Mouse (Mus musculus): ENCODE results near the gene Scnn1b. TPM values are rescaled to one million over a fixed set of nuclear protein-coding genes. Genes with fewer than 3 reads are reported as not detected.

The Scnn1b gene
- total and polyA plus RNA-seq, 3 experiments: 0.04 TPM; not detected in 2

DNA sequence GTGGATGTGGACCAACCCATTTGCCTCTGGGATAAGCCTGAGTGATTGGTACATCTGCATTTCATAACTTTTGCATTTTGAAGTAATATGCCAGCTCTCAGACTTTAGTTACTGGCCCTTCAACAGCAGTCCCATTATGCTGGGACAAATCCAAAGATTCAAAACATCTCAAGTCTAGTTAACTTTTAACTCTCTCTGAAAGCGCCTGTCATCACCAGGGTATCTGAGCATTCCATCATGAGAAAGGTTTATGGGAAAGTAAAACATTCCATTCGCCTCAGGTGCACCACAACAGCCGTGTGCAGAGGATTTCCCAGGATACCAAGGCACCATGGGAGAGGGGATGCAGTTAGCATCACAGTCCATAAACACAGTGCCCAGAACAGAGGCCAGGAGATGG, 76.8 kb downstream of the Scnn1b start:
- H3K36me3 ChIP-seq (replicated peaks in 1 of 2; ENCODE audit: control insufficient read depth in 1 of 2, insufficient read depth in 1 of 2, low read length in 1 of 2): peaks cover 21 to 77% of the 10 kb centered on the region in 2 experiments
- H3K27me3 ChIP-seq (replicated peaks): no peaks in the 10 kb centered on the region
- no peak for DNase-seq (ENCODE audit: extremely low read depth)
- in situ Hi-C loops (cut with MboI; ENCODE audit: low pct_ligation_motif_present, low pct_unique_long_range_greater_than_20kb, low sequenced_read_pairs) (no loop called here), dilution Hi-C loops (cut with MboI; ENCODE audit: extremely low pct_ligation_motif_present, extremely low pct_unique_long_range_greater_than_20kb, low sequenced_read_pairs) (no loop called here)
- peaks cover 0 to 13% of the 10 kb centered on the region in 2 experiments; a peak in 1 of 4 replicates for H3K4me1 ChIP-seq (ENCODE audit: control insufficient read depth in 1 of 2, insufficient read depth in 2 of 2)
- TF ChIP-seq MXI1 (IDR thresholded peaks at IDR 0.05; ENCODE audit: low read depth, low read length): no peak
- TF ChIP-seq NELFE (IDR thresholded peaks at IDR 0.05; ENCODE audit: low read depth, low read length): no peak
- TF ChIP-seq UBTF (IDR thresholded peaks at IDR 0.05; ENCODE audit: low read depth, low read length): no peak
- TF ChIP-seq HCFC1 (IDR thresholded peaks at IDR 0.05; ENCODE audit: low read depth, low read length): no peak
- TF ChIP-seq ELF1 (IDR thresholded peaks at IDR 0.05; ENCODE audit: low read depth, low read length): no peak
- no peak for TF ChIP-seq SIN3A (IDR thresholded peaks at IDR 0.05; ENCODE audit: low read length)
- no peak for TF ChIP-seq ZKSCAN1 (IDR thresholded peaks at IDR 0.05; ENCODE audit: borderline replicate concordance, low read depth, low read length)
- TF ChIP-seq CHD2 (IDR thresholded peaks at IDR 0.05; ENCODE audit: low read length): no peak
- no peak for TF ChIP-seq USF1 (IDR thresholded peaks at IDR 0.05; ENCODE audit: low read depth, low read length)
- TF ChIP-seq GABPA (IDR thresholded peaks at IDR 0.05; ENCODE audit: insufficient replicate concordance, low read depth, low read length): no peak
- TF ChIP-seq ETS1 (conservative IDR thresholded peaks at IDR 0.05; ENCODE audit: low read depth, low read length): no peak
- no peak for TF ChIP-seq ZNF384 (IDR thresholded peaks at IDR 0.05; ENCODE audit: low read depth, low read length)
- H3K79me2 ChIP-seq (replicated peaks; ENCODE audit: control insufficient read depth, extremely low read depth, insufficient read depth, poor library complexity, severe bottlenecking): no peaks in the 10 kb centered on the region
- no peak overlapping the region for H3K4me2 ChIP-seq (ENCODE audit: insufficient read depth, low read depth, poor library complexity, severe bottlenecking)
- H3K27ac ChIP-seq (ENCODE audit: insufficient read depth, low read depth): no peak overlapping the region
- H3K9me3 ChIP-seq (replicated peaks; ENCODE audit: low read length): no peaks in the 10 kb centered on the region
- no peak overlapping the region for H3K9ac ChIP-seq (ENCODE audit: insufficient read depth, low read depth)
- no peak overlapping the region for H3K4me3 ChIP-seq (replicated peaks in 1 of 3; ENCODE audit: low read depth in 2 of 3, low read length in 2 of 3, poor library complexity in 1 of 3)

- no peaks in the 10 kb centered on the region for H3K27me3 ChIP-seq (replicated peaks)
- H3K79me2 ChIP-seq (replicated peaks; ENCODE audit: control insufficient read depth, extremely low read depth, insufficient read depth, poor library complexity, severe bottlenecking): no peaks in the 10 kb centered on the region
- no peaks in the 10 kb centered on the region for H3K9me3 ChIP-seq (replicated peaks; ENCODE audit: low read length)
- TF ChIP-seq NRF1 (IDR thresholded peaks at IDR 0.05; ENCODE audit: low read depth, low read length): no peak
- no peak for TF ChIP-seq MAX (IDR thresholded peaks at IDR 0.05; ENCODE audit: low read length)
- TF ChIP-seq ELF1 (IDR thresholded peaks at IDR 0.05; ENCODE audit: low read depth, low read length): no peak
- H3K27ac ChIP-seq (ENCODE audit: insufficient read depth, low read depth): no peak overlapping the region
- peaks cover 21 to 70% of the 10 kb centered on the region in 2 experiments for H3K36me3 ChIP-seq (replicated peaks in 1 of 2; ENCODE audit: control insufficient read depth in 1 of 2, insufficient read depth in 1 of 2, low read length in 1 of 2)
- peaks cover 0 to 13% of the 10 kb centered on the region in 2 experiments; a peak in 1 of 4 replicates for H3K4me1 ChIP-seq (ENCODE audit: control insufficient read depth in 1 of 2, insufficient read depth in 2 of 2)
- DNase-seq (ENCODE audit: extremely low read depth): no peak
- no peak overlapping the region for H3K4me3 ChIP-seq (replicated peaks in 1 of 3; ENCODE audit: low read depth in 2 of 3, low read length in 2 of 3, poor library complexity in 1 of 3)
- H3K4me2 ChIP-seq (ENCODE audit: insufficient read depth, low read depth, poor library complexity, severe bottlenecking): no peak overlapping the region
- H3K9ac ChIP-seq (ENCODE audit: insufficient read depth, low read depth): no peak overlapping the region
- dilution Hi-C loops (cut with MboI; ENCODE audit: extremely low pct_ligation_motif_present, extremely low pct_unique_long_range_greater_than_20kb, low sequenced_read_pairs) (no loop called here), in situ Hi-C loops (cut with MboI; ENCODE audit: low pct_ligation_motif_present, low pct_unique_long_range_greater_than_20kb, low sequenced_read_pairs) (no loop called here)
These were observed 77.5 kb downstream of the Scnn1b start for GRCm38 (mm10) chr7:121942371-121942770.

- H3K4me1 ChIP-seq (ENCODE audit: control insufficient read depth in 1 of 2, insufficient read depth in 2 of 2): peaks cover 0 to 11% of the 10 kb centered on the region in 2 experiments; a peak in 2 of 4 replicates
- H3K9ac ChIP-seq (ENCODE audit: insufficient read depth, low read depth): no peak overlapping the region
- dilution Hi-C loops (cut with MboI; ENCODE audit: extremely low pct_ligation_motif_present, extremely low pct_unique_long_range_greater_than_20kb, low sequenced_read_pairs): no loop called here
- TF ChIP-seq CTCF (conservative IDR thresholded peaks at IDR 0.05 in 1 of 2, IDR thresholded peaks at IDR 0.05 in 1 of 2; ENCODE audit: low read depth in 2 of 2, low read length in 2 of 2) (no peak), PAX5 (IDR thresholded peaks at IDR 0.05; ENCODE audit: low read length) (no peak), CHD1 (IDR thresholded peaks at IDR 0.05; ENCODE audit: low read depth, low read length) (no peak)
- peaks cover 30 to 71% of the 10 kb centered on the region in 2 experiments for H3K36me3 ChIP-seq (replicated peaks in 1 of 2; ENCODE audit: control insufficient read depth in 1 of 2, insufficient read depth in 1 of 2, low read length in 1 of 2)
- DNase-seq (ENCODE audit: extremely low read depth): no peak
- no peaks in the 10 kb centered on the region for H3K27me3 ChIP-seq (replicated peaks)
- no peak overlapping the region for H3K4me3 ChIP-seq (replicated peaks in 1 of 3; ENCODE audit: low read depth in 2 of 3, low read length in 2 of 3, poor library complexity in 1 of 3)
- H3K27ac ChIP-seq (ENCODE audit: insufficient read depth, low read depth): no peak overlapping the region
- no peaks in the 10 kb centered on the region for H3K9me3 ChIP-seq (replicated peaks; ENCODE audit: low read length)
- H3K4me2 ChIP-seq (ENCODE audit: insufficient read depth, low read depth, poor library complexity, severe bottlenecking): no peak overlapping the region
- no peaks in the 10 kb centered on the region for H3K79me2 ChIP-seq (replicated peaks; ENCODE audit: control insufficient read depth, extremely low read depth, insufficient read depth, poor library complexity, severe bottlenecking)
- in situ Hi-C loops (cut with MboI; ENCODE audit: low pct_ligation_motif_present, low pct_unique_long_range_greater_than_20kb, low sequenced_read_pairs): no loop called here
These were observed 81.4 kb downstream of the Scnn1b start for GRCm38 (mm10) chr7:121946196-121946595.
